Mouse (Mus musculus) lung, embryonic 14.5 days (tissue): ENCODE data around the gene Kif17. TPM values are rescaled to one million over a fixed set of nuclear protein-coding genes. Genes with fewer than 3 reads are reported as not detected.
A peak's percentile ranks its signal among the peaks of the same experiment; 100 is the strongest.

Experiments used
- ATAC-seq: fragments of 200-750 bp; cut with Nextera tagmentation; 2 replicates; pipeline ENCODE4 v1.8.0; 2017; ENCODE audit warnings: mild to moderate bottlenecking, moderate TSS enrichment, moderate library complexity; ENCODE audit not compliant: insufficient read depth
- DNase-seq: peaks from one replicate; pipeline ENCODE4 v3.0.0-alpha.2; 2015
- H3K27ac ChIP-seq: fragments of 300-500 bp; sonication (generic); 2 replicates; pipeline ENCODE4 v1.5.1; 2014; ENCODE audit warnings: low read depth, mild to moderate bottlenecking, moderate library complexity
- H3K27me3 ChIP-seq: fragments of 300-500 bp; sonication (generic); 2 replicates; pipeline ENCODE4 v1.6.1; 2014; ENCODE audit warnings: low read length, control low read depth; ENCODE audit not compliant: insufficient read depth
- H3K36me3 ChIP-seq: fragments of 300-500 bp; sonication (generic); 2 replicates; pipeline ENCODE4 v1.6.1; 2014; ENCODE audit warnings: control low read depth; ENCODE audit not compliant: insufficient read depth
- H3K4me1 ChIP-seq: fragments of 300-500 bp; sonication (generic); 2 replicates; pipeline ENCODE4 v1.6.1; 2014; ENCODE audit warnings: antibody characterized with exemption, control low read depth; ENCODE audit not compliant: insufficient read depth
- H3K4me2 ChIP-seq: fragments of 300-500 bp; sonication (generic); 2 replicates; pipeline ENCODE4 v1.6.1; 2014; ENCODE audit warnings: mild to moderate bottlenecking
- H3K4me3 ChIP-seq: fragments of 300-500 bp; sonication (generic); 2 replicates; pipeline ENCODE4 v1.5.1; 2014; ENCODE audit warnings: low read depth, low read length
- H3K9ac ChIP-seq: fragments of 300-500 bp; sonication (generic); 2 replicates; pipeline ENCODE4 v1.6.1; 2014
- H3K9me3 ChIP-seq: fragments of 300-500 bp; sonication (generic); 2 replicates; pipeline ENCODE4 v1.6.1; 2016; ENCODE audit warnings: low read depth, low read length, control low read depth
- CTCF ChIP-seq: IDR thresholded peaks from 2 replicates; pipeline ENCODE4 v1.5.1; 2016; ENCODE audit warnings: antibody characterized with exemption, low read depth
- WGBS: fragments of 180-500 bp; shearing (Covaris S2); extraction: QIAGEN DNeasy Blood & Tissue Kit; methylation state at CpG from one replicate; pipeline ENCODE4 v1.1.7; 2014; 5-methylcytosine and 5-hydroxymethylcytosine counted together
- polyA plus RNA-seq: library from polyadenylated mRNA; unstranded; fragments of >200 nt; fragmentation: Nextera tagmentation; extraction: Ambion mirVana; gene quantifications from 2 replicates; pipeline ENCODE4 v1.2.1, GENCODE M21; 2014

Gene Kif17
- polyA plus RNA-seq, 1 experiment from 2014 or later = 2.5 TPM

DNA sequence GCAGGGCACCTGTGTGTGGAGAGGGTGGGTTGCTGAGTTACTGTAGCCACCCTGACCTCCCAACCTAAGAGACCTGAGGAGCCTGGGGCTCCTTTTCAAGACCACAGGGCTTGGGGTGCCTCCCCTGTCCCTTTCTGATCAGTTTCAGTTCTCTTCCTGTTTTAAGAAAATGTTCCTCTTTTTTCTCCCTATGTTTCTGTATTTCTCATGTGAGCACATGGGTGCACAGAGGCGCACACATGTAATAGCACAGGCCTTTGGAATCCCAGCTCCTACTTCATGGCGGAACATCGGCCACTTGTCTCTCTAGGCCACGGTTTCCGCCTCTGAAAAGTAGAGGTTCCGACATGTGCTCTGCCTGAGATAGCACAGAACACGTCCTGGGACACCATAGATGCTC lies 38.5 kb downstream of the Kif17 start:
- 79% methylated on average over 7 of the region's 7 CpGs for WGBS
- no peak for DNase-seq
- no peak overlapping the region for H3K27ac ChIP-seq
- no peak for ATAC-seq
- H3K9me3 ChIP-seq = no peaks in the 10 kb centered on the region
- no peak for TF ChIP-seq CTCF
- no peak overlapping the region for H3K9ac ChIP-seq
- no peak overlapping the region for H3K4me2 ChIP-seq
- no peaks in the 10 kb centered on the region for H3K27me3 ChIP-seq
- no peaks in the 10 kb centered on the region for H3K36me3 ChIP-seq
- no peak overlapping the region for H3K4me3 ChIP-seq
- H3K4me1 ChIP-seq = no peaks in the 10 kb centered on the region

DNA sequence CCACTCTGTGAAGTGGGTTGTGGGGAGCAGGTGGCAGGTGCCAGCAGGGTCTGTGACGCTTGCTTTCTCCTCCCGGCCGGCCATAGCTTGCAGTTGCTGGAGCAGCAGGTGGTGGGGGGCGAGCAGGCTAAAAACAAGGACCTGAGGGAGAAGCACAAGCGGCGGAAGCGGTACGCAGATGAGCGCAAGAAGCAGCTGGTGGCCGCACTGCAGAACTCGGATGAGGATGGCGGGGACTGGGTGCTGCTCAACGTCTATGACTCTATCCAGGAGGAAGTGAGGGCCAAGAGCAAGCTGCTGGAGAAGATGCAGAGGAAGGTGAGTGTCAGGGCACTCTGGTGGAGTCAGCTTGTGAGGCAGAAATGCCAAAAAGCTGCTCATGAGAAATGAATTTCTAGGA lies 41.8 kb downstream of the Kif17 start:
- Histone ChIP-seq H3K4me3 (no peak overlapping the region), H3K9me3 (no peaks in the 10 kb centered on the region), H3K4me2 (no peak overlapping the region), H3K9ac (no peak overlapping the region), H3K36me3 (no peaks in the 10 kb centered on the region), H3K27me3 (no peaks in the 10 kb centered on the region), H3K4me1 (no peaks in the 10 kb centered on the region), H3K27ac (no peak overlapping the region)
- no peak for ATAC-seq
- no peak for TF ChIP-seq CTCF
- WGBS = 86% methylated on average over 13 of the region's 13 CpGs
- DNase-seq = no peak

DNA sequence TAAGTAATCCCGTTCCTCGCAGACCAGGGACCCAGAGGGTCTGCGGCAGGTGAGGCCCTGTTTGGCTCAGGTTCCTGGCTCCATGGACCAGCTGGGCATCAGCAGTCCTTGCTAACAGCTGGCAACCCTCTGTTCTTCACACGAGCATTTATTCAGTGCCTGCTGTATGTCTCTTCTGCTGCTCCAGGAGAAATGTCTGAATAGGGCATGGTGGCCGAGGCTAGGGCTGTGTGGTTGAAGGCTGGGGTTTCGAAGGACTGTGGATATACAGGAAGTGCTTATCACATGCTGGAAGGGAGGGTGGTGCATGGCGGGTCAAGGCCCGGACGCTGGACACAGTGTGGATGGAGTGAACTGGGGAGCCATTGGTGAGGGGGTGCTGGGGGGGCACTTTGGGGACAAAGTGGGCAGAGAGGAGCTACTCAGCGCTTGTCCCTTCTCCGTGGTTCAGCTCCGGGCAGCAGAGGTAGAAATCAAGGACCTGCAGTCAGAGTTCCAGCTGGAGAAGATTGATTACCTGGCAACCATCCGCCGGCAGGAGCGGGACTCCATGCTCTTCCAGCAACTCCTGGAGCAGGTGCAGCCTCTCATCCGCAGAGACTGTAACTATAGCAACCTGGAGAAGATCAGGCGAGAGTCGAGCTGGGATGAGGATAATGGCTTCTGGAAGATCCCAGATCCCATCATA lies 43.2 kb downstream of the Kif17 start:
- TF ChIP-seq CTCF = no peak
- Histone ChIP-seq H3K4me1 (no peaks in the 10 kb centered on the region), H3K4me2 (no peak overlapping the region), H3K9me3 (no peaks in the 10 kb centered on the region), H3K4me3 (no peak overlapping the region), H3K36me3 (no peaks in the 10 kb centered on the region), H3K27me3 (no peaks in the 10 kb centered on the region), H3K27ac (no peak overlapping the region), H3K9ac (no peak overlapping the region)
- DNase-seq (no peak), ATAC-seq (no peak)
- 61% methylated on average over 18 of the region's 18 CpGs for WGBS

DNA sequence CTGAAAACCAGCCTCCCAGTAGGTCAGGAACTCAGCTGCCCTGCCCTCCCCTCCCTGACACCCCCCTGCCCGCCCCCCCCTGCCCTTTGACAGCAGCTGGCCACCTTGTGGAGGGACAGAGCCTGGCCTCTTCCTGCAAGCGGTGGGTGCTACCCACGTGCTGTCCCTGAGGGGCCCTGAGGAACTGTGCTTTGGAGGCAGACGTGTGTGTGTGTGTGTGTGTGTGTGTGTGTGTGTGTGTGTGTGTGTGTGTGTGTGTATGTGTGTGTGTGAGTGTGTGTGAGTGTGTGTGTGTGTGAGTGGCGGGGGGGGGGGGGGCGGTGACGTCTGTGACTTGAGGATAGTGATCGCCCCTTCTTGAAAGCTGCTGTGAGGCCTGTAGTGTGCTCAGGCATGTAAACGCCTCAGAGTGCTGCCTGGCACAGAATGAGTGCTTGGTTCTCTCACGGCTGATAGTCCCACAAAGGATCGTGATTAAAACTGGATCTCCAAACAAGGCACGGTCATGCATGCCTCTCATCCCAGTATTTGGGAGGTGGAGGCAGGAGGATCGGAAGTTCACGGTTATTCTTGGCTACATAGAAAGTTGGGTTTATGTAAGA lies 43.8 kb downstream of the Kif17 start:
- DNase-seq (no peak), ATAC-seq (no peak)
- no peaks in the 10 kb centered on the region for H3K4me1 ChIP-seq
- H3K4me2 ChIP-seq = no peak overlapping the region
- WGBS = 64% methylated on average over 11 of the region's 14 CpGs
- H3K36me3 ChIP-seq = no peaks in the 10 kb centered on the region
- H3K4me3 ChIP-seq = no peak overlapping the region
- no peak for TF ChIP-seq CTCF
- H3K27ac ChIP-seq = no peak overlapping the region
- no peaks in the 10 kb centered on the region for H3K9me3 ChIP-seq
- no peaks in the 10 kb centered on the region for H3K27me3 ChIP-seq
- no peak overlapping the region for H3K9ac ChIP-seq

DNA sequence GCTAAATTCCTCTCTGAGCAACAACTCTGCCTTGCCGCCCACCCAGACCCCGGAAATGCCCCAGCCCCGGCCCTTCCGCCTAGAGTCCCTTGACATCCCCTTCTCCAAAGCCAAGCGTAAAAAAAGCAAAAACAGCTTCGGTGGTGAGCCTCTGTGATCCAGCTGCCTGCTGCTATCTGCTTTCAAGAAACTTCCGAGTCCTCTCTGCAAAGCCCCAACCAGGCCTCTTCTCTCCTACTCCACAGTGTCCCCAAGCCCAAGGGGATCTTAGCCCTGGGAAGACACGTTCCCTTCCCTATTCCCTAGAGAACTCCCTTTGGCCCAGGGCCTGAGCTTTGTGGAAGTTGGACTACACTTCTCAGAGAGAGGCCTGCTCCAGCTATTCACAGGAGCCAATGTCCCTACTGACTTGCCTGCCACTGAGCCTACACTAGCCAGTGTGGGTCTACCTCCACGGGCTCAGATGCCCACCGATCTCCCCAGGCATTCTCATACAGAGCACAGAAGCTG lies 51.1 kb downstream of the Kif17 start:
- no peak for DNase-seq
- no peak for TF ChIP-seq CTCF

DNA sequence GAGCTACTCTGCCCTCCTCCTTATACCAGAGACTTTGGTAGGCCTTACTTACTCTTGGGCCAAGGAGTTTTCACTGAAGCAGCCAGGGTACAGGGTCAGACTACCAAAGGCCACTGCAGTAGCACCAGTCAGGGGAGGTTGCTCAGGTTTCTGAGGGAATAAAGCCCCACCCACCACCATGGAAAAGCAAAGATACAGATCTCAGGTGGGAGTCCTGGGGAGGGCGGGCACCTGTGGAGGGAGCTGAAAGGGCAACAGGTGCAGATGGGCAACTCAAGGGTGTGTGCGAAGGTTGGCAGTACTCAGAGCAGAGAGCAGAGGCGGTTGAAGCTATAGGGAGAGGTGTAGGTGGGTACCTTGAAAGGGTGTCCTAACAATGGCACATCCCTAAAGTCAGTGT lies 52.8 kb downstream of the Kif17 start:
- Histone ChIP-seq H3K27ac (no peak overlapping the region), H3K4me1 (peaks cover 7% of the 10 kb centered on the region; the same call in 1 of the 2 replicates), H3K36me3 (peaks cover 10% of the 10 kb centered on the region), H3K9ac (no peak overlapping the region), H3K27me3 (no peaks in the 10 kb centered on the region), H3K9me3 (no peaks in the 10 kb centered on the region), H3K4me2 (peak overlapping the region; percentile 81), H3K4me3 (no peak overlapping the region)
- ATAC-seq (no peak), DNase-seq (no peak)
- WGBS = 78% methylated on average over 3 of the region's 3 CpGs
- no peak for TF ChIP-seq CTCF

More for the DNA sequence above, 51.1 kb downstream of the Kif17 start:
- no peaks in the 10 kb centered on the region for H3K36me3 ChIP-seq
- no peak overlapping the region for H3K27ac ChIP-seq
- no peak overlapping the region for H3K9ac ChIP-seq
- H3K27me3 ChIP-seq = no peaks in the 10 kb centered on the region
- H3K4me3 ChIP-seq = no peak overlapping the region
- no peaks in the 10 kb centered on the region for H3K9me3 ChIP-seq
- ATAC-seq = no peak
- H3K4me1 ChIP-seq = peaks cover 7% of the 10 kb centered on the region; the same call in 1 of the 2 replicates
- 80% methylated on average over 10 of the region's 10 CpGs for WGBS
- H3K4me2 ChIP-seq = no peak overlapping the region

DNA sequence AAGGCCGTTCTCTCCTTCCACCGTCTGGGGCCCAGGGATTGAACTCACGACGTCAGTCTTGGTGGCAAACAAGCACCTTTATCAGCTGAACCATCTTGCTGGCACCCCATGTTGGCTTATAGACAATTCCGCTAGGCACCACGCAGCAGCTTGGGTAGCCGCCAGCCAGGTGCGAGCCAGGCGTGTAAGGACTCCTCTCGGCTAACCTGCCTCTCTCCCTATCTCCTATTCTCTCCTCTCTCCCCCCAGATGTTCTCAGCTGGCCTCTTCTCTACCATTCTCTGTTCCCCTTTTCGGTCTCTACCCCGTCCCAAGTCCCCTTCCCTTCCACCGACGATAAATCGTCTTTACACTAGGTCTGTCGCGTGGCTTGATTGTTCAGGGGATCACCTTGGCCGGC lies 53.5 kb downstream of the Kif17 start:
- Histone ChIP-seq H3K9ac (peak overlapping the region; percentile 80), H3K4me1 (peaks cover 7% of the 10 kb centered on the region; the same call in 1 of the 2 replicates), H3K4me3 (peak overlapping the region; percentile 97), H3K4me2 (peak overlapping the region; percentile 81), H3K27me3 (no peaks in the 10 kb centered on the region), H3K9me3 (no peaks in the 10 kb centered on the region), H3K27ac (peak overlapping the region; percentile 85; the same call in 1 of the 2 replicates), H3K36me3 (peaks cover 17% of the 10 kb centered on the region)
- no peak for DNase-seq
- ATAC-seq = no peak
- WGBS = 9% methylated on average over 18 of the region's 18 CpGs
- TF ChIP-seq CTCF = no peak
